Mouse (Mus musculus) bone marrow macrophage, adult 2 months (primary cell): ENCODE measurements around the gene Tbc1d9b. TPM values are rescaled to one million over a fixed set of nuclear protein-coding genes. Genes with fewer than 3 reads are reported as not detected.

Experiments used
- H3K27ac ChIP-seq: 2 replicates; pipeline ENCODE4 v1.5.1; 2012; ENCODE audit warnings: low read depth, low read length; ENCODE audit not compliant: insufficient read depth
- H3K4me1 ChIP-seq: 2 replicates; pipeline ENCODE4 v1.6.1; 2012; ENCODE audit warnings: low read length; ENCODE audit not compliant: control insufficient read depth, insufficient read depth
- H3K4me3 ChIP-seq: 2 replicates; pipeline ENCODE4 v1.5.1; 2012; ENCODE audit warnings: mild to moderate bottlenecking, low read length, moderate library complexity; ENCODE audit not compliant: insufficient read depth
- CTCF ChIP-seq: IDR thresholded peaks from 2 replicates; pipeline ENCODE4 v1.5.1; 2012; ENCODE audit warnings: low read depth, mild to moderate bottlenecking, low read length, moderate library complexity
- POLR2A ChIP-seq: IDR thresholded peaks from 2 replicates; pipeline ENCODE4 v1.6.1; 2012; ENCODE audit warnings: mild to moderate bottlenecking, low read depth, low read length, borderline replicate concordance
- polyA plus RNA-seq: library from polyadenylated mRNA; stranded (reverse); fragments of >200 nt; gene quantifications from 2 replicates; pipeline ENCODE4 v1.2.4, GENCODE M21; 2012; ENCODE audit not compliant: missing spikeins, insufficient read depth, insufficient read length

The Tbc1d9b gene
- polyA plus RNA-seq, 1 experiment = 68.9 TPM

DNA sequence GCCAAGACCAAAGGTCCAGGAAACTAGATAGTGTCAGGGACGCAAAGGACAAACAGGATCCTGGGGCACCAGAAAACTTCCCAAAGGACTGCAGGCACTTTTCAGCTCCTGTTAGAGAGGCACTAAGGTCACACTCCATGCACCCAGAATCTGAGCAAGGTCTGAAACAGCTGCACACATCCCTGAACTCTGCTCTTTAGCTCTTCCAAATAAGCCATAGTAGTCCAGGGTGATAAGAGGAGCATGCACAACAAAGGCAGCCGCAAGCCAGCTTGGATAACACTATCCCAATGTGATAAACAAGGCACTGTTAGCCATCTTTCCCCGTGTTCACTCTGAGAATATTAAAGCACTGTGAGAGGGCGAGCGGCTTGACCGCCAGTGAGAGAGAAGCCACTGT, 27.2 kb upstream of the Tbc1d9b start:
- TF ChIP-seq CTCF = no peak
- peaks cover 51% of the 10 kb centered on the region for H3K4me1 ChIP-seq
- no peak overlapping the region for H3K4me3 ChIP-seq
- H3K27ac ChIP-seq = no peak overlapping the region

GRCm38 (mm10) chr11:50105237-50105636, 26.0 kb upstream of the Tbc1d9b start:
- Histone ChIP-seq H3K4me3 (no peak overlapping the region), H3K4me1 (peaks cover 54% of the 10 kb centered on the region), H3K27ac (no peak overlapping the region)
- no peak for TF ChIP-seq CTCF
- TF ChIP-seq POLR2A = no peak

GRCm38 (mm10) chr11:50106024-50106423, 25.2 kb upstream of the Tbc1d9b start:
- H3K27ac ChIP-seq = no peak overlapping the region
- TF ChIP-seq CTCF (no peak), POLR2A (no peak)
- H3K4me3 ChIP-seq = no peak overlapping the region
- H3K4me1 ChIP-seq = peaks cover 54% of the 10 kb centered on the region

GRCm38 (mm10) chr11:50108823-50109244, 22.4 kb upstream of the Tbc1d9b start:
- peaks cover 41% of the 10 kb centered on the region for H3K4me1 ChIP-seq
- no peak for TF ChIP-seq POLR2A
- TF ChIP-seq CTCF = no peak
- peak overlapping the region; percentile 42 for H3K4me3 ChIP-seq
- peak overlapping the region; percentile 97 for H3K27ac ChIP-seq

DNA sequence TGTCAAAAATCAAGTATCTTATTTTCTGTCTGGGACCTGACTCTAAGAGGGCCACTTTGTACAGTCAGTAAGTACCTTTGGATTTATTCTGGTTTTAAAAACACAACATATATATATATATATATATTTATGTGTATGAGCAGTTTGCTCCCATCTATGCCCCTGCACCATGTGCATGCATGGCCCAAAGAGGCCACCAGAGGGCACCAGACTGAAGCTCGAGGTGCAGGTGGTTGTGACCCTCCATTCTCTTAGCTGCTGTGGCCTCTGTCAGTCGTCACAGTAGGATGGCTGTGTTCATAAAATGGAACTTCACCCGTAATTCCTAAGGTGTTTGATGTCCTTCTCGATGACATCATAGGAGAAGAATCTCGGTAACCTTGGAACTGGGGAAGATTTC, 16.9 kb upstream of the Tbc1d9b start:
- Histone ChIP-seq H3K4me3 (no peak overlapping the region), H3K27ac (no peak overlapping the region), H3K4me1 (peaks cover 13% of the 10 kb centered on the region)
- TF ChIP-seq POLR2A (no peak), CTCF (peak; percentile 63; the same call in 1 of the 2 replicates)

DNA sequence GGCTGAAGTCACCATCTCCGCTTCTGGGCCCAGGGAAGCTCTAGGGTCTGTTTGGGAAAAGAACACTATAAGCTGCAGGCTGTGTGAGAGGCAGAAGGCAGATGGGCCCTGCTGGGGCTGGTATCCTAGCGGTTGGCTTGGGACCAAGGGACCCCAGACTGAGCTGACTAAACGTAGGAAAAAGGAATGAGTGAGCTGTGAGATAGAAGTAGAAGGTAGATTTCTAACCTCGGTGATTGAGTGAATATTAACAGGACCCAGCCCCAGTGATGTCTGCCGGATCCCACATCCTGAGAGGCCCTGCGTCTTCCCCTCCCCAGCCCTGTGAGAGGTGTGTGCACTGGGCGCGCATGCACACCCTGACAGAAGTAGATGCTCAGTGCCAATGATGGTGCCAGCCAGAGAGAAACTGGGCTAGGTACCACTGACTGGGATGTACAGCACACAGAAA, 8.5 kb upstream of the Tbc1d9b start:
- H3K27ac ChIP-seq = no peak overlapping the region
- no peak overlapping the region for H3K4me3 ChIP-seq
- no peaks in the 10 kb centered on the region for H3K4me1 ChIP-seq
- TF ChIP-seq POLR2A = no peak
- no peak for TF ChIP-seq CTCF

DNA sequence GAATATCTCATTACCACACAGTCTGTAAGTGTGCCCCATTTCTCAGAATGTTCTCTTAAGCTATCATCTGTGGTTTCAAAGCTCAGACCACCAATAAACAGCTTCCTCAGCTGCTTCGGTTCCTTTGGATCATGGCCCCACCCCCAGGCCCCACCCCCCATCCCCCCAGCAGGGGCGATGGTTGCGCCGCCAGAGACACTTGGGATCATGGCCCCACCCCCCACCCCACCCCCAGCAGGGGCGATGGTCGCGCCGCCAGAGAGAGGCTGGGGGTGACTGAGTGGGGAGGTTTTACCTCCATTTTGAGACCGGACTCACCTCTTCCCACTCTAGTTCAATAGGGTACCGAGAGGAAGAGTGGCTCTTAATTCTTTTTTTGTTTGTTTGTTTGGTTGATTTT, 3.4 kb upstream of the Tbc1d9b start:
- TF ChIP-seq CTCF = no peak
- TF ChIP-seq POLR2A = no peak
- H3K4me3 ChIP-seq = no peak overlapping the region
- peaks cover 8% of the 10 kb centered on the region for H3K4me1 ChIP-seq
- H3K27ac ChIP-seq = no peak overlapping the region

DNA sequence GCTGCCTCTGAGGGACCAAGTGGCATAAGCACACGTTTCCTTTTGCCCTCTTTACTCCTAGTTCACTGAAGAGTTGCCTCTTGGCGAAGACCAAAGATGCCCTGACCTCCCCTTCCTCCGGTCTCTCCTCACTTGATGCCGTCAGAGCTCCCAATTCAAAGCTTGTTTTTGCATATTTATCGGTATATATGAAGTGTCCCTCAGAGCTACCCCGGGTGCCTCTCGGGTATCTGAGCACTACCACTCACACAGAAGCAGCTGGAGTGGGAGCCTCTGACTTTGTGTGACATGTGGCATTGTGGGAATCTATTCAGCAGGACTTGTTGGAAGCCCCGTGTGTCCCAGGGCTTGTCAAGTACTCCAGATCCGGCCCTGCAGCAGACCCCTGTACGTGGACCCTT, 605 bp downstream of the Tbc1d9b start:
- Histone ChIP-seq H3K27ac (peak overlapping the region; percentile 46; the same call in 1 of the 2 replicates), H3K4me3 (peak overlapping the region; percentile 88), H3K4me1 (peaks cover 26% of the 10 kb centered on the region)
- TF ChIP-seq CTCF = no peak
- no peak for TF ChIP-seq POLR2A

GRCm38 (mm10) chr11:50132265-50132664, 1.1 kb downstream of the Tbc1d9b start:
- H3K4me3 ChIP-seq = peak overlapping the region; percentile 88
- H3K4me1 ChIP-seq = peaks cover 26% of the 10 kb centered on the region
- TF ChIP-seq POLR2A (no peak), CTCF (no peak)
- H3K27ac ChIP-seq = no peak overlapping the region

DNA sequence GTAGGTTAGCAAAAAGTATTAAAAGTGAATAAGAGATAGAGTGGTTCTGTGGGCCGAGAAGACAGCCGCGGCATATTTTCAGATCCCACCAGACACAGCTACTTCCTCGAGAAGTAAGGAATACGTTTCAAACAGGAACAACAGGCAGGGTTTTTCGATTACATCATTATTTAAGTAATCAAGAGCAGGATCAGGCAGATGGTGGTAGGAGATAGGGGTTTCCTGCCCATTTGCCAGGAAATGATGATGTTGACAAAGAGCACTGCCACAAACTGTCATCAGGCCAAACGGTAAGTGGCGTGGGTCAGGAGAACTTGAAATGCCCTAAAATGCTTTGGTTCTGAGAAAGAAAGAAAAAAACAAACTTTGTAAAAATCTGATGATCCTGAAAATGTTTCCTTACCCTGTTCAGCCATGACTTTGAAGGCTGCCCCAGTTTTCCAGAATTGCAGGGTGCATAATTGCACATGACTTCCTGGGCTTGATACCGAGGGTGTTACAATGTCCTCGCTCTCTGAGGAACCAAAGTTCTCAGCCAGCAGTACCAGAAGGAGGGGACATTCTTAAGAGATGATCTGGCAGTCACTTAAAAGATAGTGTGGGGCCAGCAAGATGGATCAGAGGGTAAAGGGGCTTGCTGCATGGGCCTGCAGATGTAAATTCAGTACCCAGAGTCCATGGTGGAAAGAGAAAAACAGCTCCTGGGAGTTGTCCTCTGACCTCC, 3.1 kb downstream of the Tbc1d9b start:
- Histone ChIP-seq H3K27ac (peak overlapping the region; percentile 60), H3K4me3 (peak overlapping the region; percentile 5; the same call in 1 of the 2 replicates), H3K4me1 (peaks cover 26% of the 10 kb centered on the region)

More for the DNA sequence above, 3.1 kb downstream of the Tbc1d9b start:
- TF ChIP-seq POLR2A = no peak
- TF ChIP-seq CTCF = no peak
